Mouse (Mus musculus) thymus, adult 2 months (tissue): ENCODE measurements around the gene Ppara. TPM values are rescaled to one million over a fixed set of nuclear protein-coding genes. Genes with fewer than 3 reads are reported as not detected.

ENCODE experiments used
- DNase-seq: peaks from one replicate; pipeline ENCODE4 v3.0.0; 2021
- H3K27ac ChIP-seq: fragments of 200-500 bp; 2 replicates; pipeline ENCODE4 v1.5.1; 2012; ENCODE audit warnings: low read length, control low read depth; ENCODE audit not compliant: control insufficient read depth, insufficient read depth
- H3K27me3 ChIP-seq: fragments of 200-500 bp; 2 replicates; pipeline ENCODE4 v1.6.1; 2012; ENCODE audit warnings: mild to moderate bottlenecking, low read length, moderate library complexity, mixed read lengths; ENCODE audit not compliant: control insufficient read depth, insufficient read depth
- H3K36me3 ChIP-seq: fragments of 200-500 bp; 2 replicates; pipeline ENCODE4 v1.6.1; 2012; ENCODE audit warnings: mild to moderate bottlenecking, low read length, moderate library complexity; ENCODE audit not compliant: control insufficient read depth, insufficient read depth
- H3K4me1 ChIP-seq: fragments of 200-500 bp; replicated peaks from 2 replicates; pipeline ENCODE4 v1.6.1; 2012; ENCODE audit warnings: low read length; ENCODE audit not compliant: control insufficient read depth, insufficient read depth
- H3K4me3 ChIP-seq: fragments of 200-500 bp; 2 replicates; pipeline ENCODE4 v1.5.1; 2012; ENCODE audit warnings: mild to moderate bottlenecking, low read length, control low read depth, moderate library complexity; ENCODE audit not compliant: control insufficient read depth, insufficient read depth
- CTCF ChIP-seq: fragments of 200-500 bp; IDR thresholded peaks from 2 replicates; pipeline ENCODE4 v1.5.1; 2012; ENCODE audit warnings: mild to moderate bottlenecking, control low read depth, low read length, moderate library complexity, borderline replicate concordance; ENCODE audit not compliant: control insufficient read depth, poor library complexity, insufficient read depth; ENCODE audit errors: extremely low read depth
- POLR2A ChIP-seq: fragments of 200-500 bp; IDR thresholded peaks from 2 replicates; pipeline ENCODE4 v1.6.1; 2012; ENCODE audit warnings: mild to moderate bottlenecking, low read length, control low read depth, moderate library complexity; ENCODE audit not compliant: control insufficient read depth, poor library complexity, insufficient read depth; ENCODE audit errors: extremely low read depth
- WGBS: fragments of 180-500 bp; shearing (Covaris S2); methylation state at CpG from one replicate; pipeline ENCODE4 v1.1.7; 2018; 5-methylcytosine and 5-hydroxymethylcytosine counted together
- polyA plus RNA-seq: library from polyadenylated mRNA; depleted of rRNA; stranded (reverse); fragments of >200 nt; gene quantifications from 2 replicates; pipeline ENCODE4 v1.2.3, GENCODE M21; 2012

Gene Ppara
- polyA plus RNA-seq, 1 experiment, result 1.9 TPM

- Histone ChIP-seq H3K4me1 (no peaks in the 10 kb centered on the region), H3K27me3 (no peaks in the 10 kb centered on the region), H3K4me3 (no peak overlapping the region), H3K36me3 (no peaks in the 10 kb centered on the region), H3K27ac (no peak overlapping the region)
- no peak for DNase-seq
- WGBS, result 64% methylated on average over 7 of the region's 7 CpGs
- no peak for TF ChIP-seq CTCF
- no peak for TF ChIP-seq POLR2A
These were observed 15.8 kb upstream of the Ppara start for GRCm38 (mm10) chr15:85719017-85719416.

- Histone ChIP-seq H3K36me3 (no peaks in the 10 kb centered on the region), H3K27me3 (no peaks in the 10 kb centered on the region), H3K27ac (no peak overlapping the region), H3K4me1 (no peaks in the 10 kb centered on the region), H3K4me3 (no peak overlapping the region)
- no peak for DNase-seq
- WGBS, result 83% methylated on average over 6 of the region's 6 CpGs
- no peak for TF ChIP-seq POLR2A
- TF ChIP-seq CTCF, result no peak
These were observed 14.4 kb upstream of the Ppara start for GRCm38 (mm10) chr15:85720366-85720841.

GRCm38 (mm10) chr15:85724271-85725165, 10.3 kb upstream of the Ppara start:
- H3K4me3 ChIP-seq, result no peak overlapping the region
- H3K36me3 ChIP-seq, result no peaks in the 10 kb centered on the region

GRCm38 (mm10) chr15:85728224-85728623, 6.6 kb upstream of the Ppara start:
- no peaks in the 10 kb centered on the region for H3K4me1 ChIP-seq
- TF ChIP-seq POLR2A, result no peak
- no peak for TF ChIP-seq CTCF
- H3K4me3 ChIP-seq, result no peak overlapping the region
- H3K27ac ChIP-seq, result no peak overlapping the region
- DNase-seq, result no peak
- WGBS, result 94% methylated on average over 5 of the region's 5 CpGs
- H3K27me3 ChIP-seq, result no peaks in the 10 kb centered on the region
- no peaks in the 10 kb centered on the region for H3K36me3 ChIP-seq

More at GRCm38 (mm10) chr15:85724271-85725165, 10.3 kb upstream of the Ppara start:
- 72% methylated on average over 11 of the region's 11 CpGs for WGBS
- H3K4me1 ChIP-seq, result no peaks in the 10 kb centered on the region
- TF ChIP-seq POLR2A (no peak), CTCF (no peak)
- DNase-seq, result no peak
- H3K27ac ChIP-seq, result no peak overlapping the region
- H3K27me3 ChIP-seq, result no peaks in the 10 kb centered on the region

GRCm38 (mm10) chr15:85729256-85729655, 5.5 kb upstream of the Ppara start:
- no peak overlapping the region for H3K27ac ChIP-seq
- no peaks in the 10 kb centered on the region for H3K36me3 ChIP-seq
- 91% methylated on average over 9 of the region's 9 CpGs for WGBS
- TF ChIP-seq POLR2A (no peak), CTCF (no peak)
- no peak for DNase-seq
- no peaks in the 10 kb centered on the region for H3K4me1 ChIP-seq
- H3K27me3 ChIP-seq, result peaks cover 2% of the 10 kb centered on the region
- no peak overlapping the region for H3K4me3 ChIP-seq

GRCm38 (mm10) chr15:85730027-85730426, 4.8 kb upstream of the Ppara start:
- Histone ChIP-seq H3K36me3 (no peaks in the 10 kb centered on the region), H3K27ac (no peak overlapping the region), H3K4me3 (no peak overlapping the region), H3K27me3 (peaks cover 9% of the 10 kb centered on the region), H3K4me1 (peaks cover 3% of the 10 kb centered on the region; the same call in 1 of the 2 replicates)
- 4% methylated on average over 2 of the region's 2 CpGs for WGBS
- TF ChIP-seq POLR2A (no peak), CTCF (no peak)
- DNase-seq, result no peak
